Mouse (Mus musculus) kidney, adult 2 months (tissue): Measurements from ENCODE around the gene Dnah6.

Experiments used
- CTCF ChIP-seq: fragments of 200-500 bp; conservative IDR thresholded peaks from 2 replicates; pipeline ENCODE4 v1.5.1; 2011; ENCODE audit warnings: low read depth, mild to moderate bottlenecking, control low read depth, low read length, moderate library complexity, mixed read lengths; ENCODE audit not compliant: insufficient read depth, insufficient read length
- POLR2A ChIP-seq: fragments of 200-500 bp; IDR thresholded peaks from one replicate; pipeline ENCODE4 v1.6.1; 2011; ENCODE audit warnings: low read depth, low read length, control low read depth

GRCm38 (mm10) chr6:73249851-73250250, 28.4 kb upstream of the Dnah6 start:
- no peak for TF ChIP-seq POLR2A
- TF ChIP-seq CTCF: no peak
